Mouse (Mus musculus) lung, postnatal 25 days (tissue): ENCODE data around the gene Prkar2b.
A peak's percentile ranks its signal among the peaks of the same experiment; 100 is the strongest.

Experiments
- DNase-seq: peaks from one replicate; pipeline ENCODE4 v3.0.0; 2022; ENCODE audit warnings: low spot score

Gene Prkar2b

GRCm38 (mm10) chr12:31966405-31966804, 94.7 kb downstream of the Prkar2b start:
- DNase-seq, result no peak

- DNase-seq, result no peak
Observed at GRCm38 (mm10) chr12:31965517-31966212, 95.4 kb downstream of the Prkar2b start.

DNA sequence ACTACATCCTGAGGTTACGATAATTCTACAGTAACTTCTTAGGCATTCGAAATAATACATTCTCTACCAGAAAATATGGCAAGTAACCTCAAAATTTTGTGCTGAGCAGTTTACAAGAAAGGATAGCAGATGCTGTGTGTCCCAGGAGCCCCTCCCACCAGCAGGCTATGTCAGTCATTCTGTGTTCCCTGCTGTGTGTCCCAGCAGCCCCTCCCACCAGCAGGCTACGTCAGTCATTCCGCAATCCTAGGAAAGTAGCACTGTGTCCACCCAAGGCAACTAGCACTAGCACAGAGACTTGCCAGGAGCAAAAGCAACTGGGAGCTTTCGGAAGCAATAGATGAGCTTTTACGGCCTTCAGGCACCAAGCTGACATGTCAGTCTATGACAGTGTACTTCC, 97.0 kb downstream of the Prkar2b start:
- no peak for DNase-seq

GRCm38 (mm10) chr12:31955843-31956242, 105.3 kb downstream of the Prkar2b start:
- no peak for DNase-seq

- no peak for DNase-seq
Observed at GRCm38 (mm10) chr12:31950659-31951031, 110.5 kb downstream of the Prkar2b start.

- DNase-seq, result peak; percentile 100
Observed at GRCm38 (mm10) chr12:31949759-31950658, 111.1 kb downstream of the Prkar2b start, which contains the start of gene Hbp1. TSS of gene Hbp1 (minus strand) at chr12:31950535.

DNA sequence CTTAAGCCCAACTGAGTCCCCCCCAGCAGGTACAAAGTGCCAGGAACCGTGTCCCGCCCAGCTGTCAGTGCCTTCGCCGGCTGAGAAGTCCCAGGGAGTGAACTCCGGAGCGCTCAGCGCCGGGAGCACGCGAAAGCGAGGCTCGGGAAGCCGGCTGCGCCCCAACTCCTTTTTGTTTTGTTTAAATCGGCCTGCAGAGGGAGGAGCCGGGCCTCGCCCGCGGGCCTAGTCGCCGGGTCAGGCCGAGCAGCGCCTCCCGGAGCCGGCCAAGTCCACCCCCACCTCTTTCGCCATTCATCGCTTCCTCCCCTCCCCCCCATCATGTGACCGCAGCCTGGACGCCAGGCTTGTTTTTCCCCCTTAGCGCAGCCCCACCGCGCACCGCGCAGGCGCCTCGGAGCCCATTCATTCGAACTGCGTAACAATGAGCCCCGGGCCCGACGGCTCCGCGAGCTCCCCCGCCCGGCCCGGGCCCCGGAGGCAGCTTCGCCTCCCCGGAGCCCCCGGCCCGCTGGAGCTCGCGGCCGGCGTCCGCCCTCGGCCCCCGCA, 111.8 kb downstream of the Prkar2b start:
- DNase-seq, result peak; percentile 94

DNA sequence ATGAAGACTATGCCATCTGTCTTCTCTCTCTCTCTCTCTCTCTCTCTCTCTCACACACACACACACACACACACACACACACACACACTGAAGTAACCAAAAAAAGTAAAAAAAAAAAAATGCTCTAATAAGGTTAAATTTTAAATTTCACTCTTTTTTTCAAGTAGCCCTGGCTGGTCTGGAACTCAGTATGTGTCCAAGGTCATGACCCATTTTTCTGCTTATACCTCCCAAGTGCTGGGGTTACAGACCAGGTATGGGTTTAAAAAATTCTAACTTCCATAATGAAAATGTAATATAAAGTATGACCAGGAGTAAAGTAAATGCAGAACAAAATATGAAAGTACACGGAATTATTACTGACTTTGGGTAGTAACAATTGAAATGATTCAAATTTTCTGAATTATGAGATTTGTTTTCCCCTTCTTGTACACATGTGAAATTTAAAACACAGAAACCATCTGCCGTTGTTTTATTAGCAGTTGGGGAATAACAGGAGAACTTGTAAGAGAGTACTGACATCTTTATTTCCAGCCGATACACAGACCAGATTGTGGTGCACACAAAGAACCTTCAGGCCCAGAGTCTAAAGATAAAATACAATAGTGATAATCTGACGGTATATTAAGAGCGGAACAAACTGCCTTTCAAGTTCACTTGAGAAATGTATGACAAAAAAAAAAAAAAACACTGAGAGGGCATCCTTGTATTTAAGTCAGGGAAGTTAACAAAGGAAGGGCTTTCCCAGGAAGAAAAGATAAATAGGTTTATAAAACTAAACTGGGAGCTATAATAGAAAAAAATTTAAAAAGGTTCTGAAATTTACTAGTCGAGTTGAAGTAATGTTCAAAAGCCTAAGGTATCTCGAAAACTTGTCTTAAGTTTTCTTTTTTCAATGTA, 112.7 kb downstream of the Prkar2b start:
- DNase-seq, result no peak

DNA sequence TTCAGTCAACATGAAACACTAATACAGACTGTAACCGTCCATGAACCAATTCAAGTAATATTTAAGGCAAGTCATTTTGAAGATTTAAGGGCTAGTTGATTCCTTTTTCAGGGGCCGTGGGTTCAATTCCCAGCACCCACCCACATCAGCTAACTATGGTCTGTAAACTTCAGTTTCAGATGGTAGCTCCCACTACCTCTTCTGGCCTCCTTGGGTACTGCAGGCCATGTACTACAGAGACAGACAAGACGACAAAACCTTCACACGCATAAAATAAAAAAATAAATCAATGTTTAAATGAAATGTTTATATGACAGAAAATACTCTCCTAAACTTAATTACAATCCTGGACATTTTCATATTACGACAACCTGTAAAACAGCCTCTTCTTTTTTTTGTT, 113.6 kb downstream of the Prkar2b start:
- peak; percentile 22 for DNase-seq

DNA sequence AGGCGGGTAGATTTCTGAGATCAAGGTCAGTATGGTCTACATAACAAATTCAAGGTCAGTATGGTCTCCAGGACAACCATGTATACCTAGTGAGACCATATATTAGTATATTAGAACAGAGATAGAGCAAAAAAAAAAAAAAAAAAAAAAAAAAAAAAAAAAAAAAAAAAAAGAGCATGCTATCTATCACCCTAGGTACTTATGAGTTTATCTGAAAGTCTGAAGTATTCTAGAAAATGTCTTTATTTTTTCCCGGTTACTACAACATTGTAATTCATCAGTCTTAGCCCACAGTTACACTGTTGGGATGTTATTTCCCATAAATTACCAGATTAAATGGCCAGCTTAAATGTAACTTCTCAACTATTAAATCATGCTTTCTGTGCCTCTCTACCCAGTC, 116.7 kb downstream of the Prkar2b start:
- no peak for DNase-seq

DNA sequence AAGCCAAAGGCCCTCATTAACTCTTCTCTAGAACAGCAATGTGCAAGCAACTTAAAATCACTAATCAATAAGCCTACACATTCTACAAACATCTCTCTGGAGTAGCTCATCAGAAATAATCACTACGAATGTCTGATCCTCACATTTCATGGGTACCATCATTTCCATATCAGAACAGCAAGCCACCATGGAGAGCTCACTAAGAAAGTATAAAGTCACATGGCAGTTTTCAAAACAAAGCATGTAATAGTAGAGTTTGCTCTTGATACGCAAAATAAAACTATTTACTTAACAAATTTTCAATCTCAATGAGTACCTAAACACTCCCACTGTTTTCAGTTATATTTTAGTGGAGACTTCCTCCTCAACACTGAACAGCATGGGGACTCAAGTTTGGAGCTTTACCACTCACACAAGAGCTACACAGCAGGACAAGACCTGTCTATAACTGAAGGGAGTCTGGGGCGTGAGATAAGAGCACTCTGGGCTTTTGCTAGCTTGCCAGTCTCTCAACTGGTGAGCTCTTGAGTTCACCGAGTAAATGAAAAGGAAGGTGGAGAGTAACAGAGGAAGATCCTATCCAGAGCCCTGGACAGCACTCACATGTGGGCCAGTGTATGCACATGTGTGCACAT, 118.0 kb downstream of the Prkar2b start:
- no peak for DNase-seq

- DNase-seq, result no peak
Observed at GRCm38 (mm10) chr12:31939026-31939425, 122.1 kb downstream of the Prkar2b start.

DNA sequence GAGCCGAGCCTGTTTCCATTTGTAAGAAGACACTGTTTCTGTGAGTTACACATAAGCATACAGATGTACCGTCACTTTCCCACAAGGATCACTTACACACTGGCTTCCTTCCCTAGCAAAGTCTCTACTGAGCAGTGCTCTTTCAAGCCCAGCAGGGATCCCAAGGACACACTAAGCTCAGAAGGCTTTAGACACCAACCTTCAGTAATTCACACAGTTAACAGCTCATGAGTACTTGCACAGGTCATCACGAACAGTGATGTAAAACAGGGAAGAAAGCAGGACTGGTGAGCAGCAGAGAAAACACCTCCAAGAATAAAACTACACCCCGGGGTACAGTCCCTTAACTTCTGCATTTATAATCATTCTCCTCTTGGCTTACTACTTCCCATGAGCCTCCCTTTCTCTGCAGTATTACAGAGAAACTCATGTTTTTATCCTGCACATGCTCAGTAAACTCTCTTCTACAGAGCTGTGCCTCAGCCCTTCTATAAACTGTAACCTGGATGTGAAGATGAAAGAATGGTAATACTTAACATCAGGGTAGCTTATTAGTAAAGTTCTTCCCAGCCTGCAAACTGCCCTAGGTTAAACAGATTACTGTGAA, 122.6 kb downstream of the Prkar2b start:
- DNase-seq, result no peak

DNA sequence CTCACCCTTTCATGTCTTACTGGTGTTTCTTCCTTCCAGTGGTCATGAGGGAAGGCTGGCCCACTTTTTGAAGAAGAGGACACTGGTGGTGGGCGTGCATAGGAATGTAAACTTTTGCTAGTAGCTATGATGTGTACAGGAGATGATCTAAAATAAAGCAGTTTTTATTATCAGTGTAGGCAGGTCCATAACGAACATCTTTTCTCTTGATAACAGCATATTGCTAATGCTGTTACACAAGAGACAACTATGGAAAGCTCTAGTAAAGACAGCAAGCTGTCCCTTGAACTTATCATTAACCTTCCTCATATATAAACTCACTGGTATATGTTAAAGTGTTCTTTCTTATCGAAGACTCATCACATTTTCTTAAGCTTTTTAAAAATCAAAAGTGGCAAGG, 123.5 kb downstream of the Prkar2b start:
- no peak for DNase-seq

DNA sequence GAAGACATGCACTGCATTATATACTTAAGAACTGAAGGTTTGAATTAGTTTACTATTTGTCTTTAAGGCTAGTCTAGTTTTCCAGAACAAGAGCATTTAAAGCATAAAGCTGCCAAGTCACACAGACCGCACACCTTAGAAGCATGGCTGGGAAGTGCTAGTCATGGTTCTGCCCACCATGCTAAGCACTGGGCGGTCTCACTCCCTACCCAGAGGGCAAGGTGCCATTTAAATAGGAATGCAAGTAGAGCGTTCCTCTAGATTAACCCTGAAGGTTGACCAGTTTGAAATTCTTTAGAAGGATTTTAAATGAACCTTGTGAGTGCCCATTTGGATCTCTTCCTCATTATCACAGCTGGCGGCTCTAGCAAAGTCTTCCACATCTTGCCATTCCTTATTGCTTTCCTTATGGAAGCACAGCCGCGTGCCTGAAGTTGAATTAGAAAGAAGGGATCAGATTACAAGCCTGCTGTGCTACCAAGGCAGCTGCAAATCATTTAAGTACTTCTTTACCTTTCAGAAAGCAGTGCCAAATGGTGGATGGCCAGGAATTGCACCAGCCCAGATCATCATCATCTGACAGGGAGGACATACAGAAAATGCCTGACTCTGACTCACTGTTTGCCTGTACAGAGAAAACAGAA, 124.3 kb downstream of the Prkar2b start:
- DNase-seq, result no peak

- no peak for DNase-seq
Observed at GRCm38 (mm10) chr12:31931818-31932217, 129.3 kb downstream of the Prkar2b start.

GRCm38 (mm10) chr12:31928498-31928897, 132.6 kb downstream of the Prkar2b start:
- DNase-seq, result no peak

GRCm38 (mm10) chr12:31926661-31927061, 134.4 kb downstream of the Prkar2b start:
- peak; percentile 39 for DNase-seq

DNA sequence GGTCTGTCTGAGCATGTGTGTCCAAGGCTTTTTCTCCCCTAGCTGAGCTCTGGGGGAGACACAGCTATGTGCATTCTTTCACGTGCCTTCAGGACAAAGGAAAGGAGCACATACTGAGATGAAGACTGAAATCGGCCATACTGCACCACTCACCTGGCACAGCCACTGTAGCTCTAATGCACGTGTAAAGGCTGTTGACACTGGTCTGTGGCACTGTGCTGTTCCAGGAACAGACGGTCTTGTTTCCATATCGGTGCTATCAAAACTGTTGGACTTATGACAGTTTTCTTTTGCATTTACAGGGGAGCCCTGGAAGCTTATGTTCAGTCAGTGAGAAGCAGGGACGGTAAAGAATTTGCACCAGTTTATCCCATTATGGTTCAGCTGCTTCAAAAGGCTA, 135.8 kb downstream of the Prkar2b start:
- DNase-seq, result no peak

GRCm38 (mm10) chr12:31924135-31924534, 137.0 kb downstream of the Prkar2b start:
- DNase-seq, result no peak
